Mouse (Mus musculus) bone marrow, adult 2 months (tissue): Measurements from ENCODE around the gene Nog. TPM values are rescaled to one million over a fixed set of nuclear protein-coding genes. Genes with fewer than 3 reads are reported as not detected.

Experiments
- H3K27ac ChIP-seq: fragments of 200-500 bp; 2 replicates; pipeline ENCODE4 v1.5.1; 2012; ENCODE audit warnings: low read depth, mild to moderate bottlenecking, control low read depth, inconsistent platforms, low read length; ENCODE audit not compliant: control insufficient read depth, poor library complexity, insufficient read depth
- H3K4me1 ChIP-seq: fragments of 200-500 bp; 2 replicates; pipeline ENCODE4 v1.6.1; 2011; ENCODE audit warnings: low read length; ENCODE audit not compliant: control insufficient read depth, insufficient read depth
- H3K4me3 ChIP-seq: fragments of 200-500 bp; replicated peaks from 2 replicates; pipeline ENCODE3; 2011; ENCODE audit warnings: mild to moderate bottlenecking, low read depth, low read length, control low read depth; ENCODE audit not compliant: control insufficient read depth
- CTCF ChIP-seq: fragments of 200-500 bp; IDR thresholded peaks from 2 replicates; pipeline ENCODE4 v1.5.1; 2011; ENCODE audit warnings: low read length, control low read depth; ENCODE audit not compliant: control insufficient read depth, insufficient read depth
- POLR2A ChIP-seq: fragments of 200-500 bp; IDR thresholded peaks from 2 replicates; pipeline ENCODE4 v1.6.1; 2011; ENCODE audit warnings: low read depth, mild to moderate bottlenecking, control low read depth, low read length, borderline replicate concordance; ENCODE audit not compliant: control insufficient read depth
- WGBS: fragments of 180-500 bp; shearing (Covaris S2); methylation state at CpG from one replicate; pipeline ENCODE4 v1.1.7; 2018; 5-methylcytosine and 5-hydroxymethylcytosine counted together
- polyA plus RNA-seq: library from polyadenylated mRNA; stranded (reverse); fragments of >200 nt; gene quantifications from 2 replicates; pipeline ENCODE4 v1.2.4, GENCODE M21; 2011; ENCODE audit warnings: low replicate concordance; ENCODE audit not compliant: missing spikeins, insufficient read depth, insufficient read length

The Nog gene
- polyA plus RNA-seq, 1 experiment = not detected

GRCm38 (mm10) chr11:89253973-89254372 is 48.2 kb downstream of the Nog start:
- WGBS = 86% methylated on average over 13 of the region's 13 CpGs
- Histone ChIP-seq H3K27ac (no peak overlapping the region), H3K4me3 (no peak overlapping the region), H3K4me1 (no peaks in the 10 kb centered on the region)
- TF ChIP-seq CTCF (no peak), POLR2A (no peak)

Other genes with a start within 250 kb of the Nog start
- gene Dgke, start 235.5 kb downstream of the Nog start, polyA plus RNA-seq = 1.9 and 2.0 TPM in 2 replicates
- not detected in 2 replicates for gene Gm525, start 228.5 kb downstream of the Nog start, polyA plus RNA-seq